Mouse (Mus musculus): Measurements from ENCODE around the gene Atp7a. TPM values are rescaled to one million over a fixed set of nuclear protein-coding genes. Genes with fewer than 3 reads are reported as not detected.
"Not testable (repeated sequence)": the region's sequence is repeated elsewhere in the genome, so short reads cannot be mapped to it uniquely, and the experiment has no call there.

The Atp7a gene
- 10.7 and 11.9 TPM in 2 replicates for polyA plus RNA-seq (2012; rRNA removed)

DNA sequence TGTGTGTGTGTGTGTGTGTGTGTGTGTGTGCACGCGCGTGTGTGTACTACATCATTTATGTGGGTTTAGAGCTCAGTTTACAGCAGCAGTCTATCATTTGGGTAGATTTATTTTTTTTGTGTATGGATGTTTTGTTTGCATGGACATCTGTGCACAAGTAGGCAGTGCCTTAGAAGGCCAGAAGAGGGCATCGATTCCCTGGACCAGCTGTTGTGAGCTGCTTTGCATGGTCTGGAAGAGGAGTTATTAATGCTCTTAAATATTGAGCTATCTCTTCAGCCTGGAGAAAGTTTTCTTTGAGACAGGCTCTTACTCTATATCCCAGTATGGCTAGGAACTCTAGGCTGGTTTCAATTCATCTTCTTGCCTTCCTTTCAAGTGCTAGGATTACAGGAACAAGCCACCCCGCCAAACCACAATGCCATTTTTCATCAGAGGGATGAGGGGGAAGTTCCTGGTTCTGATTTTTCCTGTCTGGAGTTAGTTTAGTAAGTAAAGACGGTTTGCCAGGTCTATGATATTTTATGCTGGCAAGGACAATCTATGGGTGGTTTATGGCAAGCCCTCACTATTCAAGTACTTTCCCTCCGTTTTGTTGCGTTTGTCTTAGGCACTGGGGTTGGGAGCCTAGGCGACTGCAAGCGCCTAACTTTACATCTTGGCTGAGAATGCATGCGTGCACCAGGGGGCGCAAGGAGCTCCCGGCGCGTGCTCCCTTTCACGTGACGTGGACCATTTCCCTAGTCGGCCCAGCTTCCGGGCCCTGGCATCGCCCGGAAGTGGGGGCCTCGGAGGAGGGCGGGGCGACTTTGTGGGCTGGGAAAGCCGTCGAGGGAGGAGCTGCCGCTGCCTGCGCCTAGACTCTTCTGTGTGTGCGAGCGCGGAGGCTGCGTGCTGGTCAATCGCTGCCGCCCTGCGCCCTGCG is at the start of gene Atp7a:
Gene Atp7a, plus strand, starts transcription at position 859 of the 925 bp plus-strand sequence.
- no peak for DNase-seq (ENCODE audit: low read depth)

DNA sequence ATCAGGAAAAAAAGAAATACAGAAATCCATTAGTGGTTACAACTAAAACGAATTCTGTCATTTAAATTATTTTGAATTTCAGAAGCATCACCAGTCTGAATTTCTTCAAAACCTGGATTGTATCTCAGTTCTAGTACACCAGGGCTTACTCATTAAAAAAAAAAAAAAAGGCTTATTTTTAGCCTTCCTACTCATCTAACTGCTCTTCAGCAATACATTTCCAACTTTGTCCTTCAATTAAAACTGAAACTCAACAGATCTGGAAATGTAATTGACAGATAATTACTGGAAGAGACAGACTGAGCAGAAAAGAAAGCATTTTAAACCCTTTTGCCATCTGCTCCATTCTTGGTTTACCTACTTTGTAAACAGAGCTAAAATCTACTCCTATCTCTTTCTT is 25.5 kb upstream of the Atp7a start:
- no peak for DNase-seq (ENCODE audit: low read depth)

DNA sequence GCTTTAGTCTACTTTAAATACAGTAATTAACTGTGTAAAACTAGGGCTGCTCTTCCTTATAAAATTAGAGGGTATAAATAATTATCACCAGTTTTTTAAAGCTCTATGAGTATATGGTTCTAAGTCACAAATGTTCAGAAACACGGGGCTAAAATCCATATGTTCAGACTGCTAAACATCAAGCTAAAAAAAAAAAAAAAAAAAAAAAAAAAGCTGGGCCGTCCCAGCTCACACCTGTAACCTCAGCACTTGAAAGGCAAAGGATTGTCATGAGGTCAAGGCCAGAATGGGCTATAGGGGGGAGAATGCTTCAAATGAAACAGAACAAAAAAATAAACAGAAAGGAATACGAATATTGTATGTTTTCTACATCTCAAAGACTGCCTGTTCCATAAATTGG is 16.3 kb upstream of the Atp7a start:
- no peak for DNase-seq (ENCODE audit: low read depth)

DNA sequence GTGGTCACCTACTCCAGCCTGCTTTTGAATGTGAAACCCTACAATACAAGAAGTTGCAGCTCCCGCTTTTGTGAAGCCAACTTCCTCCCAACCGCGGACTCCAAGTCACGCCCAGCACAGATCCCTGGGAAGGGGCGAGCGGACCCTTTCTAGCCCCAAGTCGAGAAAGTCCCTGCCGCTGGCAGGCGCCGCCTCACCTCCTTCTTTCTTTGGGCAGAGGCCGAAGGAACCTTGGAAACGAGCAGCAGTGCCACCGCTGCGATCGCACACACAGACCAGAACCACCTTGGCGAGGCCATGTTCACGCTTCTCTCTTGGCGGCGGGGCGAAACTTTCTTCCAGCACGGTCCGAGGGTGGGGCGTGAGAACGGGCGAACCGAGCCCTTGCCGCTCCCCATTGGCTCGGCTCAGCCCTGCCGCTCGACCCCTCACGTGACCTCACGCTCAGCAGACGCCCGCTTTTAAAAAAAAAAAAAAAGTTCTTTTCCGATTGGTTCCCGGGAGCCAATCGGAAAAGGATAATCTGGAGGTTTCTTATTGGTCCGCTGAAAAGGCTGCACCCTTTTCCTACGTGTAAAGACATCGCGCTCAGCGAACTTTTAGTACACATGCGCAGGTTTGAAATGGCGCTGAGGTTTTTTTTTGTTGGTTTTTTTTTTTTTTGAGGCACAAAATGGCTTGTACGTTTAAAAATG is 15.5 kb upstream of the Atp7a start, which contains the start of gene Magt1:
Gene Magt1, minus strand, starts transcription at position 442 of the 695 bp plus-strand sequence.
- no peak for DNase-seq (ENCODE audit: low read depth)

DNA sequence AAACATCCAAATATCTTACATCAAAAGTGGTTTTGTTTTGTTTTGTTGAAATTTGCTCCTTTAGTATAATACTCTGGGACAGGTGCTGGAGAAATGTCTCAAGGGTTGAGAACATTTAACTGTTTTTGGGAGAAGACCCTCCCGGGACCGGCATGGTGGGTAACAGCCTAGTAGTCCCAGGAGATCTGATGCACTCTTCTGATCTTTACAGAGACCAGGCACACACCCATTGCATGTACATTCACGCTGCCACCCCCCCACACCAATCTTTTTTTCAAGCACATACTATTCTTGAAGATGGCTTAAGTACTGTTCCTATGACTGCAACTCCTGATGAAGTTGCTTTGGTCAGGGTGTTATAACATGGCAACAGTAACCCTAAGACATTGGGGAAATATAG is 14.5 kb upstream of the Atp7a start:
- DNase-seq (ENCODE audit: low read depth): no peak

DNA sequence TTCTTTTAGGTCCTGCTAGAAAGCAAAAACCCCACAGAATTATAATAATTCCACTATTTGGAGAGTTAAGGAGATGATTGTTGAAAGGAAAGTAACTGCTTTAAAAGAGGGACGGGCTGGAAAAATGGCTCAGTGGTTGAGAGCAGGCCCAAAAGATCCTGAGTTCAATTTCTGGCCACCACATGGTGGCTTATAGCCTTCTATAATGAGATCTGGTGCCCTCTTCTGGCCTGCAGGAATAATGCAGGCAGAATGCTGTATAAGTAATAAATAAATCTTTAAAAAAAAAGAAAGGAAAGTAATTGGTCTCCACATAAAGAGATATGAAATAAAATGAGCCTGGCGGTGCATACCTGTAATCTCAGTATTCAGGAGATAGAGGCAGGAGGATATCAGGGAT is 13.9 kb upstream of the Atp7a start:
- DNase-seq (ENCODE audit: low read depth): no peak

DNA sequence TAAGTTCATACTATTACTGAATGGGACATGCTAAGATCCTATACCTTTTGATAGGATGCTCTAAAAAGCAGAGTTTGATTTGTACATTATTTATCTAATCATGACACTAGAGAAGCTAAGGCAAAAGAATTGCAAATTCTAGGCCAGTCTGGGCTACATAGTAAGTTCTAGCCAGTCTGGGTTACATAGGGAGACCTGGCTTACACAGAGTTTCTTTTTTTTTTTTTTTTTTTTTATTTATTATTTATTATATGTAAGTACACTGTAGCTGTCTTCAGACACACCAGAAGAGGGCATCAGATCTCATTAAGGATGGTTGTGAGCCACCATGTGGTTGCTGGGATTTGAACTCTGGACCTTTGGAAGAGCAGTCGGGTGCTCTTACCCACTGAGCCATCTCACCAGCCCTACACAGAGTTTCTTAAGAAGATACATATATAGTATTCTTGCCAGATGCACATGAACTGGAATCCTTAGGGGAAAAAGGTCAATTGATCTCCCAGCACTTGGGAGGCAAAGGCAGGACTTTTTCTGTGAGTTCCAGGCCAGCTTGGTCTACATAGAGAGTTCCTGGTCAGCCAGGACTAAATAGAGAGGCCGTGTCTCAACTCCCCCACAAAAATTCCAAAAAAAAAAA is 12.2 kb upstream of the Atp7a start:
- DNase-seq (ENCODE audit: low read depth): not testable (repeated sequence)

DNA sequence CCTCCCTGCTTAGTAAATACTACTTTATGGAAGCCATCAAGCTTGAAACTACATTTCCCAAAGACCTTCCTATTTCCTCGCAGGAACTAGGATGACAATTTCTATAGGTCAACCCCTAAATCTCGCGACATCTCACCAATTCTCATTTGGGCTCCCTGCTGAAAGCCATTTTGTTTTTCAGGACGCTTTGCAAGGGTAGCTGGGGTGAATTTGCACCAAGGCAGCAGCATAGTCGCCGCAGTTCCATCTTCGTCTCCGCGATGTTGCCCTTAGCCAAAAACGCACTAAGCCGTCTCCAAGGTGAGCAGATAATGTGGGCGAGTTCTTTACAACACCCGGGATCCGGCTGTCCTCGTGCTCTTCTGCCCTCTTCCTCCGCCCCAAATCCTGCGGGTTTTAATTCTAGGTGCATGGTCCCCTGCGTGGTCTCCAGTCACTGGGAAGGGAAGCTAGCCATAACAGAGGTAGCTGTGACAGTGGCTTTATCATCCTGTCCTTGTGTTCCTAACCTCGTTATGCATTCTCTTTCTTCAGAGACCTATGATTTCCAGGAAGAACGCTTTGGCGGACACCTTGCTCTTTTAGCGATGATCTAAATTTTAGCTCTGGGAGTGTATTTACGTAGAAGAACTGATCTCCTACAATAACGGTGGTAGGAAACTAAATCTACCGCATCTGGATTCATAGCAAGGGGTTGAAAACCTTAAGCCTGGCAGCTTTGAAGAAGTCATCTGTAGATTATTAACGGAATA is 11.3 kb upstream of the Atp7a start, which contains the start of gene Cox7b:
Gene Cox7b, plus strand, starts transcription at position 130 of the 752 bp plus-strand sequence.
- peak; percentile 54 for DNase-seq (ENCODE audit: low read depth)

DNA sequence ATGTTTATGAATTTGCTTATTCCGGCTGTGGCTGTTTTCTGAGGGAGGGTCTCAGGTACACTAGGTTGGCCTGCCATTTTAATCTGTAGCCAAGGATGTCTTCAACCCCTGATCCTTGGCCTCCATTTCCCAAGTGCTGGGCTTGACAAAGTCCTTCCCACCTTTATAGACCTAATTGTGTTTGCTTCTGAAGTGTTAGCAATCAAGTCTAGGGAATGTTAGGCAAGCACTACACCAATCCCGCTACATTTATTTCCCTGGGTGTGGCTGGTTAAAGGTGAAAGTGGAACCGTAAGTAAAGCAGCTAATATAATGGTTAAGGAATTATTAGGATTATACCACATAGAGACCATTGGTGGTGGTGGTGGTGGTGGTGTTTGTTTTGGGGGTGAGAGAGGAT is 10.0 kb upstream of the Atp7a start:
- no peak for DNase-seq (ENCODE audit: low read depth)

DNA sequence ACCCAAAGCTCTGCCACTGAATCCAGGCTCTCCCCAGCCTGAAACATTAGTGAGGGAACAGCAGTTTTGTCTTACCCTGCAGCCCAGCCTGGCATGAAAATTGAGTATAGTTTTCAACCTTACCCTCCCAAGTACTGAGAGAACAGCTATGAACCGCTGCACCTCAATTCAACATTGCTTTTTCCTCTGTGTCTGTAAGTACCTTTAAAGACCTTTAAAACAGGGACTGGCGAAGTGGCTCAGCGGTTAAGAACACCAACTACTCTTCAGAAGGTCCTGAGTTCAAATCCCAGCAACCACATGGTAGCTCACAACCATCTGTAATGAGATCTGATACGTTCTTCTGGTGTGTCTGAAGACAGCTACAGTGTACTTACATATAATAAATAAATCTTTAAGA is 9.6 kb upstream of the Atp7a start:
- no peak for DNase-seq (ENCODE audit: low read depth)

DNA sequence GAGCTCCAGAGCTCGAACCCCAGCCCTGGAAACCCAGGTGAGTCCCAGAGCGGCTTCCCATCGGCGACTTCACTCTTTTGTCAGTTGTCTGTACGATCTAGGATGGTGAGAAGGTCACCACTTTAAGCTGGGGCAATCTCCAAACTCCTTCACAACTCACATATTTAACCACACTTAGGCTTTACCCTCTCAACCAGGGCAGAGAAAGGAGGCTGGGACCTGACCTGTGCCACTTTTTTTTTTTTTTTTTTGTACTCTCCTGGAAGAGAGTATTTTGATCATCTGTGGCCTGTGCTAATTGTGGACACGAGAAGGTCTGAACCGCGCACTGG is 233 bp downstream of the Atp7a start:
- DNase-seq (ENCODE audit: low read depth): no peak

DNA sequence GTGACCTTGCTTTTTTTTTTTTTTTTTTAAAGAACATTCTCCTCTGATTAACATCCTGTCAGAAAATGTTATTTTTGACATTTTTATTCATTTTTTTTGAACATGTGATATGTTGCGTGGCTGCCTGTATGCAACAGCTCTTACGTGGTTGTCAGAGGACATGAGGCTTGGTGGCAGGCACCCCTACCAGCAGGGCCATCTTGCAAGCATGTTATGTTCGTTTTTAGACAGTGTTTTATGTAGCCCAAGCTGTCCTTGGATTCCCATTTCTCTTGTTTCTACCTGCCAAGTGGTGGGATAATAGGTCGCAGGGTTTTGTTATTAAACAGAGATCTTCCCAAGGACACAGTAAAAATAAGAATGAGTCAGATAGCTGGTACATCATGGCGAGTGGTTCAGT is 3.1 kb downstream of the Atp7a start:
- no peak for DNase-seq (ENCODE audit: low read depth)

DNA sequence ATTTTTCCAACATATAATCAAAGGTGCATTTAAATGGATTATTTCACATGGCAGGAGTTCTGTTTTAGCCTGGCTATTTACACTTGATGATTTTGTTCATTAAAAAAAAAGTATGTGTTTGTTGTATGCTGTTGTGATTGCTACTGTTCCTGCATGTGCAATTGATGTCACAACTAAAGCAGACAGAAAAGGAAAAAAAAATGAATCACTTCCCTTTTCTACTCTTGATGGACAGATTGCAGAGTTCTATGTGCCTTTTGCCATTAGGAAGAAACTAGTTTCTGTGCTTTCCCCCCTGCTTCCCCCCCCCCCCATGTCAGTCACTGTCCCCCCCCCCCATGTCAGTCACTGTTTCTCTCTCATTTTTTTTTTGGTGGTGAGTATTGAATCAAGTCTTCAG is 4.0 kb downstream of the Atp7a start:
- DNase-seq (ENCODE audit: low read depth): no peak

DNA sequence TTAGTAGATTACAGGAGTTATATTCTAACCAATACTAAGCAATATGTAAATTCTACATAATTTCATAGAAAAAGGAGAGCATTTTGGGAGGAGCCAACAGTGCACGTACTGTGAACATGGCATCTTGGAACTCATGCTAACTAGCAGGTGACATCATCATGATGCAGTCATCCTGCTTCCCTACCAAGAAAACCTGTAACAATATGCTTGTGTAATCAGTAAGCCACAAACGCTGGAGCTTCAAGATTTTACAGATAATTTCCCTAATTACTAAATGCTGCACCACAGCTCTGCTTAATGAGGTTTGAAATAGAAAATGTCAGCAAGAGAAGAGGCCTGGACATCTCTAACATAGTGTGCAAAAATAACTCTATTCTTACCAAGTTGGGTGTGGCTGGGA is 8.7 kb downstream of the Atp7a start:
- DNase-seq (ENCODE audit: low read depth): no peak

DNA sequence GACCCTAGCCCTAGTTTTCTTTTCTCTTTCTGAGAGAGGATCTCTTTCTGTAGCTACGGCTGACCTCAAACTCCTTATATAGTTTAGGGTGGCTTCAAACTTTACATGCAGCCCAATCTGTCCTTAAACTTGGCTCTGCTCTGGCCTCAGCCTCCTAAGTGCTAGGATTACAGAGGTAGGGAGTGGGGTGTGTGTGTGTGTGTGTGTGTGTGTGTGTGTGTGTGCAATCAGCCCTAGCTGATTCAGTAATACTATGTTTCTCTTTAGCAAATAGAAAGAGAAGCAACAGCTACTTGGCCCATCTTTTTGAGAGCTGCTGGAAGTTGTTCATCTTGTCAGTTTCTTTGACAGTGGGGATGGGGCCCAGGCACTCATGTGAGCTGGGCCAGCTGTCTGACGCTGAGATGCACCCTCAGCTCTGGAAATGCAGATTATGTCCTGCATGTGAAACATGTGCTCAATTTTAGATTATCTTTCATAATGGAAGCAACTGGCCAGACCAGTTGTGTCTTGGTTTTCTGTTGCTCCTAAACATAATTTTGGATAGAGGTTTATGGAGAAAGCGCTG is 10.2 kb downstream of the Atp7a start:
- DNase-seq (ENCODE audit: low read depth): no peak

DNA sequence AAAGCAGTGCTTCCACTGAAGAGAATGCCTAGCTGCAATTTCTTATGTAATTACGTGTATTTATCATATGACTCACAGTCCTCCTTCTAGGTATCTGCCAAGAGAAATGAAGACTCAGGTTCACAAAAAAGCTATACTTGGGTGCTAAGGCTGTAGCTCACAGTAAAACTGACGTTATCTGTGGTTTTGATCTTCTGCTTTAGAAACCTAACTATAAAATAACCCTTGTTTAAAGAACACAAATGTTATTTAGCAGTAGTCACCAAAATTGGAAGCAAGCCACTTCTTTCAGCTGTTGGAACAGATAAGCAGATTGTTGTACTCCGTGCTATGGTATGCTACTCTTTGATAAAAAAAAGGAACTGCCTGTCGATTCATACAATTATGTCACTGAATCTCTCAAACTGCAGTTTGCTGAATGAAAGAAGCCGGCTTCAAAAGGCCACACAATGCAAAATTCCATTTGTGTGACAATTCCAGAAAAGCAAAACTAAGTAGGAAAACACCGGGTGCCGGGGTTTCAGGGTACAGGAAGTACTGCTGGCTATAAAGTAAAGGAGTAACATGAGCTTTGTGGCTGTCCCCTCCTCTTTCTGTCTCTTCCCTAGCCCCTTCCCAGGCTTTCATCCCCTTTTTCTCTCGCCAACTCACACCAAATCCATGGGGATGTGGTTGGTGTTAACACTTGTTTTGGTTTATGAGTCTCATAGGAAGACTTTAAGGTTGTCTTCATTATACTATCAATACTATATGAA is 17.0 kb downstream of the Atp7a start:
- no peak for DNase-seq (ENCODE audit: low read depth)

DNA sequence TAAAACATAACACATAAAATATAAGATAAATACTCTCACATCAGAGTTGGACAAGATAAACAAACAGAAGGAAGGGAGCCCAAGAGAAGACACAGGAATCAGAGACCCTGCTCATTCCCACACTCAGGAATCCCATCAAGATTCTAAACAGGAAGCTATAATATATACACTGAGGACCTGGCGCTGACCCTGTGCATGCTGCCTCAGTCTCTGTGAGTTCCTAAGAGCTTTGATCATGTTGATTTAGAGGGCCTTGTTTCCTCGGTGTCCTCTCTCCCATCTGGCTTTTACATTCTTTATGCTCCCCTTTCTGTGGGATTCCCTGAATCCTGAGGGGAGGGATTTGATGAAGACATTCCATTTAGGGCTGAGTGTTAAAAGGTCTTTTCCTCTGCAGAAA is 18.4 kb downstream of the Atp7a start:
- DNase-seq (ENCODE audit: low read depth): no peak

DNA sequence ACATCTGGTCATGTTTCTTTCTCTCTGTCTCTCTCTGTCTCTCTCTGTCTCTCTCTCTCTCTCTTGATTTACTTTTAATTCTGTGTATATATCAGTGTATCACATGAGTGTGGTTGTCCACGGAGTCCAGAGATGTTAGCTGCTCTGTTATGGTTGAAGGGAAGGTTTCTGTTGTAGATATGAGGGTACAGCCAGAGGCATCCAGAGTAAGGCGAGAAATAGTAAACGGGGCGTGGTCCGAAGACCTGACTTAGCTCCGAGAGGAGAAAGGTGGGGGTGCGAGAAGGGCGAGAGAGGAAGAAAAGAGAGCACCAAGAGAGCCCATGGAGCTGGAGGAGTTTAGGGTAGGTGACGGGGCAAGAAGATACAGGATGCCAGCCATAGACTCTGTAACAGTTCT is 18.9 kb downstream of the Atp7a start:
- DNase-seq (ENCODE audit: low read depth): no peak

DNA sequence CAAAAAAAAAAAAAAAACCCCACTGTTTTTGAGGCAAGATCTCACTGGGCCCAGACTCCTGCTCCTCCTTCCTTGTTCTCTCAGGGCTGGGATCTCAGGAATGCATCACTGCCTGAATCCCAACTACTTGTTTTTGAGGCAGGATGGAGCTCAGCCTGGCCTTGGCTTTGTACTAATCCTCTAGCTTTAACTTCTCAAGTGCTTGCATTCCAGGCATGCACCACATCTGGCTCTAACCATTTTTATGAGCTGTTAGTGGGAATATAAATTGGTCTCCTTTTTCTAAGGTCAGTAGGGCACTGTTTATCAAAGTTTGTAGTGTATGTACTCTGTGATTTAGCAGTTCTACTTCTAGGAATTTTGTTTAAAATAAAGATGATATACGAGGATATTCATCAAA is 21.1 kb downstream of the Atp7a start:
- DNase-seq (ENCODE audit: low read depth): no peak

DNA sequence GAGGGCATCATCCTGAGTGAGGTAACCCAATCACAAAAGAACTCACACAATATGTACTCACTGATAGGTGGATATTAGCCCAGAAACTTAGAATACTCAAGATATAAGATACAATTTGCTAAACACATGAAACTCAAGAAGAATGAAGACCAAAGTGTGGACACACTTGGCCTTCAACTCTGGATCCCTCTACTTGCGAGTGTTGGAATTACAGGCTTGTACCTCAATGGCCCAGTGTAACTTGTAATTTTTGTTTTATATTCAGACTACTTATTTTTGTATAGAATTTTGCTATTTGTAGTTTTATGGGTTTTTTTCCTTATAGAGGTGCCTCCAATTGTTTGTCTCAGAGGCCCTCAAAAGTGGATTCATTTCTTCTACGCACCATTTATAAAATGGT is 50.8 kb downstream of the Atp7a start:
- DNase-seq (ENCODE audit: low read depth): not testable (repeated sequence)

Measured in gonadal fat pad, adult 2 months (tissue).